ENCODE assay signal across 17 mouse cellular contexts in genomic region chr2:12115479-12115878, GRCm38 (mm10).
"Had no signal": no experiment of that assay in that cellular context is flagged by ENCODE, and none has a peak within 500 bp of the region (broad histone marks: within the 10 kb centered on the region; RNA-seq: fewer than 3 reads in every experiment).

No protein-coding gene starts in this region.

- H3K27ac ChIP-seq: limb, embryonic 10.5 days; limb, embryonic 13.5 days; liver, embryonic 13.5 days; lung, embryonic 15.5 days; midbrain, embryonic 10.5 days; midbrain, embryonic 13.5 days had no signal

- DNase-seq: kidney, adult 2 months; kidney, postnatal 14 days; kidney, postnatal 4 days; liver; liver, embryonic 13.5 days; lung, postnatal 10 days; lung, postnatal 4 days; thymus, postnatal 36 days had no signal

- H3K9ac ChIP-seq: limb, embryonic 13.5 days; liver, embryonic 13.5 days; lung, embryonic 15.5 days; midbrain, embryonic 13.5 days had no signal

- H3K4me3 ChIP-seq: limb, embryonic 10.5 days; limb, embryonic 13.5 days; liver, embryonic 13.5 days; lung, embryonic 15.5 days; megakaryocyte, embryonic 14.5 days; midbrain, embryonic 10.5 days; midbrain, embryonic 13.5 days had no signal

- H3K9me3 ChIP-seq: limb, embryonic 10.5 days; limb, embryonic 13.5 days; liver, embryonic 13.5 days; lung, embryonic 15.5 days; megakaryocyte, embryonic 14.5 days; midbrain, embryonic 10.5 days; midbrain, embryonic 13.5 days had no signal

- H3K4me1 ChIP-seq: limb, embryonic 10.5 days; limb, embryonic 13.5 days; liver, embryonic 13.5 days; lung, embryonic 15.5 days; megakaryocyte, embryonic 14.5 days; midbrain, embryonic 10.5 days; midbrain, embryonic 13.5 days had no signal

- ATAC-seq: inflammation-experienced regulatory T-cells, adult 6 months; intestine, embryonic 16.5 days; midbrain, embryonic 13.5 days; midbrain, embryonic 16.5 days had no signal

- H3K27me3 ChIP-seq: limb, embryonic 13.5 days; liver, embryonic 13.5 days; lung, embryonic 15.5 days; megakaryocyte, embryonic 14.5 days; midbrain, embryonic 13.5 days had no signal

- H3K4me2 ChIP-seq: limb, embryonic 13.5 days; liver, embryonic 13.5 days; lung, embryonic 15.5 days; midbrain, embryonic 13.5 days had no signal

- H3K36me3 ChIP-seq: liver, embryonic 13.5 days; midbrain, embryonic 10.5 days; midbrain, embryonic 13.5 days had no signal
